Mouse (Mus musculus): Measurements from ENCODE around the gene Cers6. TPM values are rescaled to one million over a fixed set of nuclear protein-coding genes. Genes with fewer than 3 reads are reported as not detected.

Gene Cers6
- total RNA-seq, 4 experiments from 2014 or later = 0.58 to 1.4 (median 0.64) TPM

DNA sequence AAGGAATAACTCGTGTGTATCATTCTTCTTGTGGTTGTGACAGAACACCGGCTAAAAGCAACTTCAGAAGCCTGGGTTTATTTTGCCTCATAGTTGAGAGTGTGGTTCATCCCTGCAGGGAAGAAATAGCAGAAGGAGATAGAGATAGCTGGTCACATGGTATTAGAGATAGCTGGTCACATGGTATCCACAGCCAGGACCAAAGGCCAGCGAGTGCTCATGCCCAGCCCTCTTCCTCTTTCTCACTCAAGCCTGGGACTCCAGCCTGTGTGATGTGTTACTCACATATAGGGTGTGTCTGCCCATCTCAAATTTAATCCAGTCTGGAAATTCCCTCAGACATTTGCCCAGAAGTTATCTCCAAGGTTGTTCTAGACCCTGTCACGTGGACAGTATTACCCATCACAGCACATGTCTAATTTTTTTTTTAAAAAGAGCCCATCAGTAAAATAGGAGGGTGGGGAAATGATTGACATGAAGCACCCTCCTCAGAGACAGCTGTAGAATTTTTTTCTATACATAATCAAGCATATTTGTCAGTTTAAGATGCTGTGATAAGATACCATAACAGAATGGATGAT is 17.9 kb downstream of the Cers6 start:
- DNase-seq (ENCODE audit: low spot score in 2 of 2) = no peak

GRCm38 (mm10) chr2:68884573-68884972 is 23.3 kb downstream of the Cers6 start:
- no peak for DNase-seq (ENCODE audit: low spot score in 2 of 2)

- DNase-seq (ENCODE audit: low spot score in 2 of 2) = no peak
Measured at GRCm38 (mm10) chr2:68885206-68885605, 24.0 kb downstream of the Cers6 start.

GRCm38 (mm10) chr2:68885766-68886496 is 24.7 kb downstream of the Cers6 start:
- DNase-seq (ENCODE audit: low spot score in 2 of 2) = peak in 1 of 2 experiments; percentile 9

- peak in 1 of 2 experiments; percentile 8 for DNase-seq (ENCODE audit: low spot score in 2 of 2)
Measured at GRCm38 (mm10) chr2:68886661-68887060, 25.4 kb downstream of the Cers6 start.

DNA sequence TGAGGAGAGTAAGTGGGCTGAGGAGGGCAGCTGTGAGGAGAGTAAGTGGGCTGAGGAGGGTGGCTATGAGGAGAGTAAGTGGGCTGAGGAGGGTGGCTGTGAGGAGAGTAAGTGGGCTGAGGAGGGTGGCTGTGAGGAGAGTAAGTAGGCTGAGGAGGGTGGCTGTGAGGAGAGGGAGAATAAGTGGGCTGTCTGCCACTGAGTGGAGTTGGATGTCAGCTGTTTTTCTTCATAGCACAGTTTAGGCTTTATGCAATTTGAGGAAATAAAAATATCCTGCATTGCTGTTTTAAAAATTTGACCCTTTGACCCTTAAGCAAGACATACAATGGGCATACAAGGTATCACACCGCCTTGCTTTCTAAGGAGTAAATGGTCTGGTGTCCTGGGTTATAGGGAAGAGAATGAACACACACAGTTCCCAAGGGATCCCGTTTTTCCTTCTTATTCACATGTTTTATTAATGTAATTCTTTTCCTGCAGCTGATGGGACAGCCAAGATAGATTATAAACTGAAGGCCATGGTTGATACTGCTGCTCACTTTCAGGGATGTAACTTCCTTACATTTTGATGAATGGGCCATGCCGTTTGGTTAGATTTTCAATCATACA is 27.0 kb downstream of the Cers6 start:
- no peak for DNase-seq (ENCODE audit: low spot score in 2 of 2)

- DNase-seq (ENCODE audit: low spot score in 2 of 2) = no peak
Measured at GRCm38 (mm10) chr2:68889661-68890170, 28.5 kb downstream of the Cers6 start.

DNA sequence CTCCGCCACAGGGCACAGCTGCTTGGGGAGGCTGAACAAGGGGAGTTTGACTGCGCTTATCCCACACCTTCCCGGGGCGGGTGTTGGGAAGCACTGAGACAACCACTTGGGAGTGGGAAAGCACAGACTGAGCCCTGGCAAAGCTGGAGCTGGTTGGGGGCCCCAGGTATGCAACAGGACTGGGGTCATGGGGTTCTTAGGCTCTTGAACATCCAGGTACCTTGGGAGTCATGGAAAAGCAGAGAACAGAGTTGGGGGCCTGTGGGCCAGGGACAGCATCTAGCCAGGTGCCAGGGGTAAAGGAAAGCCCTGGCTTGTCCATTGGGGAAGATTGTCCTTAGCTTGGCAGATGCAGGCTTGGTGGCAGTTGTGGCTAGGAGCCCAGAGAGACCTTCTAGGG is 31.2 kb downstream of the Cers6 start:
- no peak for DNase-seq (ENCODE audit: low spot score in 2 of 2)

- DNase-seq (ENCODE audit: low spot score in 2 of 2) = no peak
Measured at GRCm38 (mm10) chr2:68895044-68895764, 34.0 kb downstream of the Cers6 start.

- DNase-seq (ENCODE audit: low spot score in 2 of 2) = no peak
Measured at GRCm38 (mm10) chr2:68896196-68896595, 35.0 kb downstream of the Cers6 start.

DNA sequence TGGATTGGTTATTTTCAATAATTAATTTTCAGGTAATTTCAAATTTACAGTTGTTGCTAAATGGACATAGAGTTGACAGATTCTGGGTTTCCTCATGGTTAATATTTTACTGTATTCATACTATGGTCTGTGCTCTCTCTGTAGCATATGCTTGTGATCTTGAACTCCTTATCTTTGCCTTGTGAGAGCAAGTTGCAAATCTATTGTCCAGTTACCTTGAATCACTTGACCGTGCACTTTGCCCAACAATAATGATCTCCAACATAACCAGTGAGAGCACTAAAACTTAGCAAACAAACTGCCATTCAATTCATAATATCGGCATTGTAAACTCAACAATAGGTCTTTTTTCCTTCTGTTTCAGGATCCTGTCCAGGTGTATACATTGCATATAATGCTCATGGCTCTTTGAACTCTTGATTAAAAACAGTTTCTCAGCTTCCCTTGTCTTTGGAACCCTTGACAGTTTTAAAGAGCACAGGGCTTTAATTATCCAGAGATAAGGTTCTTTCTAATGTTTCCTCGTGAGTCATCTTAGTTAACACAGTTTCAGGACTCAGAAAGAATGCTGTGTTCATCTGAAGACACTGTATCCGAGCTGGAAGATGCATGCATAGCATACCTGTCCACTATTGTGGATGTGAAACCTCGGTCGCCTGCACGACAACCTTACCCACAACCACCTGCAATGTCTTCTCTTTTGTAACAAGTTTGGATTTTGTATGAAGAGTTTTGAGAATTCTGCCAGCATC is 38.7 kb downstream of the Cers6 start:
- DNase-seq (ENCODE audit: low spot score in 2 of 2) = no peak

GRCm38 (mm10) chr2:68900640-68901378 is 39.6 kb downstream of the Cers6 start:
- no peak for DNase-seq (ENCODE audit: low spot score in 2 of 2)

- DNase-seq (ENCODE audit: low spot score in 2 of 2) = no peak
Measured at GRCm38 (mm10) chr2:68901708-68902107, 40.5 kb downstream of the Cers6 start.

- DNase-seq (ENCODE audit: low spot score in 2 of 2) = no peak
Measured at GRCm38 (mm10) chr2:68902546-68902945, 41.3 kb downstream of the Cers6 start.

GRCm38 (mm10) chr2:68906921-68907320 is 45.7 kb downstream of the Cers6 start:
- DNase-seq (ENCODE audit: low spot score in 2 of 2) = no peak

GRCm38 (mm10) chr2:68907721-68908463 is 46.7 kb downstream of the Cers6 start:
- DNase-seq (ENCODE audit: low spot score in 2 of 2) = no peak

DNA sequence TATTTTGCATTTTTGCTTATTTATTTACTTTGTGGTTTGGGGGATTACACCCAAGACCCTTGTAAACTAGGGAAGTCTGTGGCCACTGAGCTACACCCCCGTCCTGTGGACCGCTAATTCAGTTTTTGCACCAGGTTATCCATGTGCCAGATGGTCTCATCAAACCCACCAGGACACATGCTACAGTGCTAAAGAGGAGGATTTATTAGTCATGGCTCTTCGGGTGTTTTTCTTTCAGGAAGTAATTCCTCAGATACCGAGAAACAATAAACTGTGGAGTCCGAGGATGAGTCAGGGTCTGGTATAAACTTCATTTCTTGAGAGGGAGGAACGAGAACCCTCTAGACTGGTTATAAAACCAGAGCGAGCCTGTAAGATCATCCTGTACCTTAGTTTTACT is 49.5 kb downstream of the Cers6 start:
- no peak for DNase-seq (ENCODE audit: low spot score in 2 of 2)

DNA sequence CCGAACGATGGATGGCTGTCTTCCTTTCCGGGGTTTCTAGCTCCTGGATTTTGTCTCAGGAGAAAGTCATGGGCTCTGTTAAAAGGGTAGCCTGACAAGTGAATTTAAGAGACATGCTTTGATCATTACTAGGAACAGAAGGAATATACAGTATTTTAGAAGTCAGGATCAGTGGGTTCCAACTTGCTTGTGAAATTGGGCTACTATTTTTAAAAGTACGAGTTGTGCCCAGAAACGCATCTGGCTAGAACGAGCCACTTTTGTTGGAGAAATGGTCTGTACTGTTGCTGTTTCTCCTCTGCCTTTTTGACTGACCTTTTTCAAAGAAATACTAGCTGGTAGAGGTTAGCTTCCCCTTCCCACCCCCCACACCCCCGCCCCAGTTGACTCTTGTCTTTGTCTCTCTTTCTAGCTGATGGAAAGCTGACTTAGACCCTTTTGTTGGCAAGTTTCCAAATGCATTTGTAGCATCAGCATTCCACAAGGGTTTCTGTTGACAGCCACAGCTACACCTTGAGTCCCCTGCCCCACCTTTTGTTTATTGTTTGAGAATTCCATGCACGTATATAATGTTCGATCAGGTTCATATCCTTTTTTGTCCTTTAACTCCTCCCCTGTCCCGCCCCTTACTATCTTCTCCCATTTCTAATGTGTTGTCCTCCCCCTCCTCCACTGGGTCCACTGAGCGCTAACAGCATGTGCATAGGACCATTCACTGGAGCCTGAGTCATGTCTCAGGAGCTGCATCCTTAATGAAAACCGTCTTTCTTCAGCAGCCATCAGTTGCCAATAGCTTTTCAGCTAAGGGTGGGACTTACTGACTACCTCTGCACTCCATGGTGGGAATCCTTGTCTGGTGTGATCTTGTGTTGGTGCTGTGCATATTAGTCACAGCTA is 50.6 kb downstream of the Cers6 start:
- no peak for DNase-seq (ENCODE audit: low spot score in 2 of 2)

GRCm38 (mm10) chr2:68915742-68916141 is 54.5 kb downstream of the Cers6 start:
- DNase-seq (ENCODE audit: low spot score in 2 of 2) = no peak
